Mouse (Mus musculus): Measurements from ENCODE around the gene Enox1. TPM values are rescaled to one million over a fixed set of nuclear protein-coding genes. Genes with fewer than 3 reads are reported as not detected.

The Enox1 gene
- polyA plus RNA-seq, 1 experiment, result 3.1 TPM

GRCm38 (mm10) chr14:77389276-77389675 lies 232.7 kb downstream of the Enox1 start:
- Histone ChIP-seq H3K27me3 (ENCODE audit: control insufficient read depth, insufficient read depth, insufficient read length) (no peaks in the 10 kb centered on the region), H3K79me2 (ENCODE audit: control insufficient read depth, insufficient read depth) (no peaks in the 10 kb centered on the region), H3K36me3 (ENCODE audit: control insufficient read depth, insufficient read depth) (no peaks in the 10 kb centered on the region), H3K4me2 (ENCODE audit: low read depth) (no peak overlapping the region), H3ac (ENCODE audit: control insufficient read depth, insufficient read length) (no peak overlapping the region), H3K4me3 (no peak overlapping the region)
- no peak for TF ChIP-seq POLR2AphosphoS2 (IDR thresholded peaks at IDR 0.05; ENCODE audit: insufficient read length, low read depth)
- TF ChIP-seq E2F4 (IDR thresholded peaks at IDR 0.05; ENCODE audit: insufficient read depth), result no peak
- TF ChIP-seq POLR2A (IDR thresholded peaks at IDR 0.05; ENCODE audit: insufficient read length, low read depth), result no peak
- TF ChIP-seq CEBPB (IDR thresholded peaks at IDR 0.05; ENCODE audit: insufficient read depth, poor library complexity, severe bottlenecking), result no peak

GRCm38 (mm10) chr14:77392476-77392875 lies 235.9 kb downstream of the Enox1 start:
- Histone ChIP-seq H3K79me2 (ENCODE audit: control insufficient read depth, insufficient read depth) (no peaks in the 10 kb centered on the region), H3K27me3 (ENCODE audit: control insufficient read depth, insufficient read depth, insufficient read length) (no peaks in the 10 kb centered on the region), H3K36me3 (ENCODE audit: control insufficient read depth, insufficient read depth) (no peaks in the 10 kb centered on the region), H3K4me2 (ENCODE audit: low read depth) (no peak overlapping the region), H3ac (ENCODE audit: control insufficient read depth, insufficient read length) (no peak overlapping the region), H3K4me3 (no peak overlapping the region)
- TF ChIP-seq TCF12 (IDR thresholded peaks at IDR 0.05; ENCODE audit: insufficient read depth, poor library complexity, severe bottlenecking), result no peak
- TF ChIP-seq MYOD1 (IDR thresholded peaks at IDR 0.05; ENCODE audit: control insufficient read depth in 1 of 3, insufficient read length in 2 of 3, low read depth in 2 of 3), result no peak
- TF ChIP-seq REST (IDR thresholded peaks at IDR 0.05; ENCODE audit: insufficient read depth, insufficient read length), result no peak
- no peak for TF ChIP-seq MYOG (IDR thresholded peaks at IDR 0.05; ENCODE audit: control insufficient read depth in 1 of 3, insufficient read depth in 1 of 3, insufficient read length in 2 of 3, low read depth in 2 of 3)
- TF ChIP-seq POLR2A (IDR thresholded peaks at IDR 0.05; ENCODE audit: insufficient read length, low read depth), result no peak
- TF ChIP-seq POLR2AphosphoS2 (IDR thresholded peaks at IDR 0.05; ENCODE audit: insufficient read length, low read depth), result no peak
- no peak for TF ChIP-seq USF1 (IDR thresholded peaks at IDR 0.05; ENCODE audit: low read depth)
- no peak for TF ChIP-seq SRF (IDR thresholded peaks at IDR 0.05; ENCODE audit: control insufficient read depth, insufficient read length, low read depth)

GRCm38 (mm10) chr14:77406241-77407114 lies 249.9 kb downstream of the Enox1 start:
- H3ac ChIP-seq (ENCODE audit: control insufficient read depth, insufficient read length), result no peak overlapping the region
- H3K27me3 ChIP-seq (ENCODE audit: control insufficient read depth, insufficient read depth, insufficient read length), result no peaks in the 10 kb centered on the region
- H3K36me3 ChIP-seq (ENCODE audit: control insufficient read depth, insufficient read depth), result no peaks in the 10 kb centered on the region
- no peak overlapping the region for H3K4me3 ChIP-seq
- no peak for TF ChIP-seq MYOG (IDR thresholded peaks at IDR 0.05; ENCODE audit: control insufficient read depth in 1 of 3, insufficient read depth in 1 of 3, insufficient read length in 2 of 3, low read depth in 2 of 3)
- no peak for TF ChIP-seq SRF (IDR thresholded peaks at IDR 0.05; ENCODE audit: control insufficient read depth, insufficient read length, low read depth)
- no peak for TF ChIP-seq TCF3 (IDR thresholded peaks at IDR 0.05; ENCODE audit: insufficient read length, low read depth)
- TF ChIP-seq MYOD1 (IDR thresholded peaks at IDR 0.05; ENCODE audit: control insufficient read depth in 1 of 3, insufficient read length in 2 of 3, low read depth in 2 of 3), result no peak
- no peaks in the 10 kb centered on the region for H3K79me2 ChIP-seq (ENCODE audit: control insufficient read depth, insufficient read depth)
- H3K4me2 ChIP-seq (ENCODE audit: low read depth), result no peak overlapping the region

GRCm38 (mm10) chr14:77409271-77409940 lies 252.8 kb downstream of the Enox1 start:
- Histone ChIP-seq H3ac (ENCODE audit: control insufficient read depth, insufficient read length) (no peak overlapping the region), H3K79me2 (ENCODE audit: control insufficient read depth, insufficient read depth) (no peaks in the 10 kb centered on the region), H3K4me2 (ENCODE audit: low read depth) (no peak overlapping the region), H3K4me3 (no peak overlapping the region), H3K36me3 (ENCODE audit: control insufficient read depth, insufficient read depth) (no peaks in the 10 kb centered on the region), H3K27me3 (ENCODE audit: control insufficient read depth, insufficient read depth, insufficient read length) (no peaks in the 10 kb centered on the region)
- TF ChIP-seq E2F4 (IDR thresholded peaks at IDR 0.05; ENCODE audit: insufficient read depth) (no peak), TCF12 (IDR thresholded peaks at IDR 0.05; ENCODE audit: insufficient read depth, poor library complexity, severe bottlenecking) (no peak), POLR2AphosphoS2 (IDR thresholded peaks at IDR 0.05; ENCODE audit: insufficient read length, low read depth) (no peak), REST (IDR thresholded peaks at IDR 0.05; ENCODE audit: insufficient read depth, insufficient read length) (no peak), POLR2A (IDR thresholded peaks at IDR 0.05; ENCODE audit: insufficient read length, low read depth) (no peak), CEBPB (IDR thresholded peaks at IDR 0.05; ENCODE audit: insufficient read depth, poor library complexity, severe bottlenecking) (no peak), MYOG (IDR thresholded peaks at IDR 0.05; ENCODE audit: control insufficient read depth in 1 of 3, insufficient read depth in 1 of 3, insufficient read length in 2 of 3, low read depth in 2 of 3) (no peak)

- no peaks in the 10 kb centered on the region for H3K36me3 ChIP-seq (ENCODE audit: control insufficient read depth, insufficient read depth)
- TF ChIP-seq MYOD1 (IDR thresholded peaks at IDR 0.05; ENCODE audit: control insufficient read depth in 1 of 3, insufficient read length in 2 of 3, low read depth in 2 of 3), result no peak
- no peak for TF ChIP-seq MYOG (IDR thresholded peaks at IDR 0.05; ENCODE audit: control insufficient read depth in 1 of 3, insufficient read depth in 1 of 3, insufficient read length in 2 of 3, low read depth in 2 of 3)
- TF ChIP-seq E2F4 (IDR thresholded peaks at IDR 0.05; ENCODE audit: insufficient read depth), result no peak
- TF ChIP-seq REST (IDR thresholded peaks at IDR 0.05; ENCODE audit: insufficient read depth, insufficient read length), result no peak
- TF ChIP-seq TCF3 (IDR thresholded peaks at IDR 0.05; ENCODE audit: insufficient read length, low read depth), result no peak
- TF ChIP-seq MAX (IDR thresholded peaks at IDR 0.05; ENCODE audit: low read depth), result no peak
- TF ChIP-seq CEBPB (IDR thresholded peaks at IDR 0.05; ENCODE audit: insufficient read depth, poor library complexity, severe bottlenecking), result no peak
- H3K4me2 ChIP-seq (ENCODE audit: low read depth), result no peak overlapping the region
- H3K79me2 ChIP-seq (ENCODE audit: control insufficient read depth, insufficient read depth), result no peaks in the 10 kb centered on the region
- H3K27me3 ChIP-seq (ENCODE audit: control insufficient read depth, insufficient read depth, insufficient read length), result no peaks in the 10 kb centered on the region
- no peak overlapping the region for H3K4me3 ChIP-seq
- H3ac ChIP-seq (ENCODE audit: control insufficient read depth, insufficient read length), result no peak overlapping the region
Observed at GRCm38 (mm10) chr14:77410354-77410753, 253.8 kb downstream of the Enox1 start.

Measured in myocyte (in vitro differentiated cells).